Mouse (Mus musculus) MEL (cell line): ENCODE results near the gene Gid4. TPM values are rescaled to one million over a fixed set of nuclear protein-coding genes. Genes with fewer than 3 reads are reported as not detected.

ENCODE experiments used
- DNase-seq: peaks from one replicate; pipeline ENCODE4 v3.0.0; 2011; ENCODE audit warnings: low read depth, low spot score
- H3K27ac ChIP-seq: 2 replicates; pipeline ENCODE4 v1.5.1; 2012; ENCODE audit warnings: low read depth, mild to moderate bottlenecking, control low read depth, low read length, moderate library complexity; ENCODE audit not compliant: control insufficient read depth
- H3K27me3 ChIP-seq, 2 experiments: fragments of 150-350 bp in 1 of 2; sonication (generic) in 1 of 2; 2 replicates each; pipeline ENCODE4 v1.6.1; 2012; ENCODE audit warnings: low read length in 2 of 2, mild to moderate bottlenecking in 2 of 2, improper control_type of control experiment in 1 of 2, moderate library complexity in 1 of 2; ENCODE audit not compliant: insufficient read depth in 2 of 2, control insufficient read depth in 1 of 2
- H3K36me3 ChIP-seq, 2 experiments: 2 replicates each; pipeline ENCODE4 v1.6.1; 2012 to 2014; ENCODE audit warnings: low read length in 2 of 2, improper control_type of control experiment in 1 of 2, inconsistent platforms in 1 of 2, mild to moderate bottlenecking in 1 of 2; ENCODE audit not compliant: insufficient read depth in 2 of 2, control insufficient read depth in 1 of 2
- H3K4me1 ChIP-seq, 2 experiments: fragments of 150-350 bp in 1 of 2; sonication (generic) in 1 of 2; 2 replicates each; pipeline ENCODE4 v1.6.1; 2012; ENCODE audit warnings: low read length in 2 of 2, improper control_type of control experiment in 1 of 2, mild to moderate bottlenecking in 1 of 2; ENCODE audit not compliant: insufficient read depth in 2 of 2, control insufficient read depth in 1 of 2
- H3K4me3 ChIP-seq, 2 experiments: fragments of 150-350 bp in 1 of 2; sonication (generic) in 1 of 2; 2 replicates each; pipeline ENCODE4 v1.5.1; 2012; ENCODE audit warnings: low read depth in 2 of 2, low read length in 2 of 2, mild to moderate bottlenecking in 2 of 2, moderate library complexity in 2 of 2, control low read depth in 1 of 2, improper control_type of control experiment in 1 of 2; ENCODE audit not compliant: control insufficient read depth in 1 of 2, insufficient read depth in 1 of 2
- H3K79me2 ChIP-seq: 2 replicates; pipeline ENCODE4 v1.6.1; 2012; ENCODE audit warnings: mild to moderate bottlenecking, low read length, moderate library complexity; ENCODE audit not compliant: control insufficient read depth, poor library complexity, insufficient read depth
- H3K9ac ChIP-seq: 2 replicates; pipeline ENCODE4 v1.6.1; 2012; ENCODE audit warnings: low read depth, mild to moderate bottlenecking, control low read depth, low read length, moderate library complexity; ENCODE audit not compliant: control insufficient read depth, poor library complexity, severe bottlenecking
- H3K9me3 ChIP-seq: fragments of 150-350 bp; sonication (generic); replicated peaks from 2 replicates; pipeline ENCODE4 v1.6.1; 2012; ENCODE audit warnings: mild to moderate bottlenecking, low read length, improper control_type of control experiment, moderate library complexity; ENCODE audit not compliant: insufficient read depth
- BHLHE40 ChIP-seq: IDR thresholded peaks from 2 replicates; pipeline ENCODE4 v1.6.1; 2012; ENCODE audit warnings: low read depth, mild to moderate bottlenecking, inconsistent platforms, low read length, improper control_type of control experiment, borderline replicate concordance
- CHD1 ChIP-seq: IDR thresholded peaks from 2 replicates; pipeline ENCODE4 v1.6.1; 2012; ENCODE audit warnings: low read depth, mild to moderate bottlenecking, inconsistent platforms, low read length, improper control_type of control experiment
- E2F4 ChIP-seq: IDR thresholded peaks from 2 replicates; pipeline ENCODE4 v1.6.1; 2011; ENCODE audit warnings: low read depth, low read length, improper control_type of control experiment, borderline replicate concordance
- ETS1 ChIP-seq: IDR thresholded peaks from 2 replicates; pipeline ENCODE4 v1.6.1; 2012; ENCODE audit warnings: low read depth, mild to moderate bottlenecking, inconsistent platforms, low read length, improper control_type of control experiment, moderate library complexity
- KAT2A ChIP-seq: conservative IDR thresholded peaks from 2 replicates; pipeline ENCODE4 v1.6.1; 2012; ENCODE audit warnings: low read depth, low read length, improper control_type of control experiment, inconsistent platforms
- MAFK ChIP-seq: IDR thresholded peaks from 2 replicates; pipeline ENCODE4 v1.6.1; 2011; ENCODE audit warnings: low read depth, mild to moderate bottlenecking, low read length, improper control_type of control experiment, borderline replicate concordance
- MAZ ChIP-seq: IDR thresholded peaks from 2 replicates; pipeline ENCODE4 v1.6.1; 2012; ENCODE audit warnings: low read depth, mild to moderate bottlenecking, inconsistent platforms, low read length, improper control_type of control experiment
- MEF2A ChIP-seq: IDR thresholded peaks from 2 replicates; pipeline ENCODE4 v1.6.1; 2014; ENCODE audit warnings: low read depth, mild to moderate bottlenecking, inconsistent platforms, low read length, improper control_type of control experiment; ENCODE audit not compliant: poor library complexity, insufficient replicate concordance, severe bottlenecking; ENCODE audit errors: extremely low read depth
- NRF1 ChIP-seq: IDR thresholded peaks from 2 replicates; pipeline ENCODE4 v1.6.1; 2014; ENCODE audit warnings: low read depth, mild to moderate bottlenecking, inconsistent platforms, low read length, improper control_type of control experiment, moderate library complexity; ENCODE audit not compliant: poor library complexity, insufficient read depth, severe bottlenecking
- POLR2AphosphoS5 ChIP-seq: IDR thresholded peaks from 2 replicates; pipeline ENCODE4 v1.6.1; 2012; ENCODE audit warnings: low read depth, borderline replicate concordance, mild to moderate bottlenecking, inconsistent platforms, low read length, moderate library complexity, mixed read lengths
- SIN3A ChIP-seq: IDR thresholded peaks from 2 replicates; pipeline ENCODE4 v1.6.1; 2012; ENCODE audit warnings: low read length, improper control_type of control experiment, inconsistent platforms
- TAL1 ChIP-seq: IDR thresholded peaks from 2 replicates; pipeline ENCODE4 v1.6.1; 2012; ENCODE audit warnings: mild to moderate bottlenecking, inconsistent platforms, low read length, moderate library complexity, mixed read lengths
- TBP ChIP-seq: IDR thresholded peaks from 2 replicates; pipeline ENCODE4 v1.8.0; 2011; ENCODE audit warnings: low read depth, low read length, improper control_type of control experiment
- TCF12 ChIP-seq: IDR thresholded peaks from 2 replicates; pipeline ENCODE4 v1.6.1; 2014; ENCODE audit warnings: low read depth, mild to moderate bottlenecking, inconsistent platforms, low read length, improper control_type of control experiment, moderate library complexity
- USF1 ChIP-seq: IDR thresholded peaks from 2 replicates; pipeline ENCODE4 v1.6.1; 2014; ENCODE audit warnings: low read depth, mild to moderate bottlenecking, inconsistent platforms, low read length, improper control_type of control experiment, moderate library complexity
- ZC3H11A ChIP-seq: IDR thresholded peaks from 2 replicates; pipeline ENCODE4 v1.6.1; 2012; ENCODE audit warnings: low read depth, mild to moderate bottlenecking, inconsistent platforms, low read length, improper control_type of control experiment
- ZNF384 ChIP-seq: IDR thresholded peaks from 2 replicates; pipeline ENCODE4 v1.6.1; 2012; ENCODE audit warnings: low read depth, mild to moderate bottlenecking, inconsistent platforms, low read length, improper control_type of control experiment
- polyA plus RNA-seq, 2 experiments: library from polyadenylated mRNA; stranded (reverse) in 1 of 2; unstranded in 1 of 2; fragments of >175 nt in 1 of 2; fragments of >200 nt in 1 of 2; gene quantifications; 2 replicates each; pipeline versions ENCODE4 v1.2.1 to v1.2.4; 2012; ENCODE audit warnings: low replicate concordance in 2 of 2, low read depth in 1 of 2; ENCODE audit not compliant: insufficient read length in 2 of 2, insufficient read depth in 1 of 2, missing spikeins in 1 of 2
- total RNA-seq: library from RNA; depleted of rRNA; stranded (reverse); fragments of 300-350 nt; gene quantifications from 2 replicates; pipeline ENCODE4 v1.2.3, GENCODE M21; 2012

The Gid4 gene
- total and polyA plus RNA-seq, 3 experiments = 25.3 to 114 (median 28.6) TPM

GRCm38 (mm10) chr11:60440176-60440575 is 23.2 kb downstream of the Gid4 start:
- Histone ChIP-seq H3K36me3 (peaks cover 0 to 26% of the 10 kb centered on the region in 2 experiments; a peak in 2 of 4 replicates), H3K27ac (no peak overlapping the region)
- TF ChIP-seq MEF2A (no peak), ETS1 (no peak), USF1 (no peak), CHD1 (no peak), TAL1 (no peak), E2F4 (no peak), NRF1 (no peak), MAFK (no peak), ZNF384 (no peak), TCF12 (no peak), MAZ (no peak), KAT2A (no peak), ZC3H11A (no peak), POLR2AphosphoS5 (no peak), BHLHE40 (no peak), SIN3A (no peak), TBP (no peak)
- TF ChIP-seq, all 39 proteins: peak for 0
- no peaks in the 10 kb centered on the region for H3K79me2 ChIP-seq
- no peak overlapping the region for H3K4me3 ChIP-seq
- H3K9me3 ChIP-seq = no peaks in the 10 kb centered on the region
- no peak overlapping the region for H3K9ac ChIP-seq
- DNase-seq = no peak
- no peaks in the 10 kb centered on the region for H3K27me3 ChIP-seq
- H3K4me1 ChIP-seq = no peaks in the 10 kb centered on the region

DNA sequence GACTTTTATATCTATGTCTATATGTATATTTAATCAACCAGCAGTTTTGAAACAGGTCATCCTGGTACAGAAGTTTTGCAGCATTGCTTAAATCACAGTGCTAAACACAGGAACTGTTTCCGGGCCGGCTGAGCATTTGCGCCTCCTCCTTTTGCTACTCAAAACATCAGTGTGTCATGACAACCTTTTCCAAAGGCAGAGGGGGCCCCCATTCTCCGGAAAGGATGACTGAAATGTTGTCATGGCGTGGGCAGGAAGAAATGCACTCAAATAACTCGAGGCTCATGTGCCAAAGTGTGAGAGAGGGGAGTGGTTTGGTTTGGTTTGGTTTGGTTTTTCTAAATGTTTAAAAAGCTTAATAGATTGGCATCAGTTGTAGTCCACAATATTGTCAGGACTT is 26.0 kb downstream of the Gid4 start:
- Histone ChIP-seq H3K27me3 (no peaks in the 10 kb centered on the region), H3K27ac (no peak overlapping the region), H3K9ac (no peak overlapping the region)
- TF ChIP-seq POLR2AphosphoS5 (no peak), MAFK (no peak)
- TF ChIP-seq, all 39 proteins: peak for 0
- Histone ChIP-seq H3K4me1 (no peaks in the 10 kb centered on the region), H3K79me2 (no peaks in the 10 kb centered on the region), H3K36me3 (peaks cover 0 to 11% of the 10 kb centered on the region in 2 experiments; a peak in 2 of 4 replicates), H3K9me3 (no peaks in the 10 kb centered on the region), H3K4me3 (no peak overlapping the region)
- DNase-seq = no peak
